Mouse (Mus musculus): ENCODE results near the gene Rassf5. TPM values are rescaled to one million over a fixed set of nuclear protein-coding genes. Genes with fewer than 3 reads are reported as not detected.

Gene Rassf5
- polyA plus RNA-seq, 1 experiment from 2014 or later, result 8.0 TPM

DNA sequence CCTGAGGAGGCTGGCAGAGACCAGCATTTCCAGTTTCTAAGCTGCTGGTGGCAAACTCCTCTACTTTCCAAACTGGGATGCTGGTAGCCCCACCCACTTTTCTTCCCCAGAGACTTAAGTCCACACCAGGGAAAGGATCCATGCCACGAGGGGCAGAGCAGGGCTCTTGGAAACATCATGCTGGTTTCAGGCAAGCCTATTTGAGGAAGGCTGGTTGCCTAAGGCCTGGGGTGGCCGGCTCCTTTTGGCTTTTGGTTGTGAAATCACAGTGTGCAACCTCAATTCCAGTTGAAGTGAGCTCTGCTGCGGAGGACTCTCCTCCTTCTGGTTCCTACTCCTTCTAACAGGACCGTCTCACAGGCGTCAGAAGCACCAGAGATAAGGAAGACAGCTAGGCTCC is 41.7 kb upstream of the Rassf5 start:
- H3K27me3 ChIP-seq (ENCODE audit: insufficient read depth, low read length), result no peaks in the 10 kb centered on the region
- no peak overlapping the region for H3K4me2 ChIP-seq (ENCODE audit: low read depth, low read length)
- H3K9me3 ChIP-seq (ENCODE audit: low read length), result no peaks in the 10 kb centered on the region
- no peak overlapping the region for H3K4me3 ChIP-seq (ENCODE audit: low read depth, low read length)
- WGBS (ENCODE audit: insufficient replicate concordance), result 41% methylated on average over 5 of the region's 5 CpGs
- H3K4me1 ChIP-seq (ENCODE audit: insufficient read depth), result peaks cover 18% of the 10 kb centered on the region
- H3K36me3 ChIP-seq (replicated peaks; ENCODE audit: insufficient read depth, low read length), result 0 out of 2 replicates have a peak, but pooled peaks cover 3% of the 10 kb centered on the region
- peak; percentile 46; the same call in 1 of the 2 replicates for ATAC-seq
- no peak overlapping the region for H3K9ac ChIP-seq (replicated peaks)
- TF ChIP-seq CTCF (IDR thresholded peaks at IDR 0.05; ENCODE audit: low read depth) (no peak), EP300 (IDR thresholded peaks at IDR 0.05; ENCODE audit: low read depth) (no peak)
- DNase-seq, result peak; percentile 46
- 0 out of 2 replicates have a peak overlapping the region, but pooled peaks have one; percentile 5 for H3K27ac ChIP-seq (ENCODE audit: low read depth)

DNA sequence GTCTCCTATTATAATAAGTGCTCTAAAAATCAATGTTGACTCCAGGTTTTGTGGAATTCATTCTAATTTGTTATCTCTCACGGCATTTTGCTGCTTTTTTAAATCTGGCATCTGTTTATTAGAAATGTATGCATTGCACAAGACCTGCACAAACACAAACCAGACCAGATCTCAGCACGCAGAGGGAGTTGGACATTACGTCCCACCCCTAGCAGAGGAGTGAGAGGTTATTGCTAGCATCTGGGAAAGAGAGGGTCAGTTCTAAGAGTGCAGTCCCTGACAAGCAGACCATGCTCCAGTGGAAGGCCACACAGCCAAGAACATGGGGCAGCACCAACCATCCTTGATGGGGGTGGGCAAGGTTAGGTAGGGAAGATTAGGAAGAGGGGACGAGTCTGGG is 39.6 kb upstream of the Rassf5 start:
- 66% methylated on average over 4 of the region's 4 CpGs for WGBS (ENCODE audit: insufficient replicate concordance)
- no peak for DNase-seq

DNA sequence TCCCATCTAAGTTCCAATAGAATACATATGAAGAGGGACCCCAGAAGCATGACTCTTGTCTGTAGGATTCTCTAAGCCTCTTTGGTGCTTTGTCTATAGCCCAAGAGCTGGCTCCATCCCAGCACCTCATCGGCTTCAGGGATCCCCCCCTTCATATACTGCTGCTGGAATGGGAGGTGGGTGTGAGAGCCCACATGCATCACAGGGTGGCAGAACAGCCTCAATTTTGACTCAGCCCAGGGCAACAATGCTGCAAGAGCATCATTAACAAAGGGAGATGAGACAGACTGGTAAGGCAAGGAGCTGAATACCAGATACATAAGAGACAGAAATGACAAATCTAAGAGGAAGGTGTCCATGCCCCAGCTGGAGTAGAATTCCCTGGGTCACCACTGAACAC is 39.1 kb upstream of the Rassf5 start:
- no peaks in the 10 kb centered on the region for H3K27me3 ChIP-seq (ENCODE audit: insufficient read depth, low read length)
- no peak overlapping the region for H3K4me3 ChIP-seq (ENCODE audit: low read depth, low read length)
- no peaks in the 10 kb centered on the region for H3K36me3 ChIP-seq (replicated peaks; ENCODE audit: insufficient read depth, low read length)
- peaks cover 33% of the 10 kb centered on the region for H3K4me1 ChIP-seq (ENCODE audit: insufficient read depth)
- DNase-seq (no peak), ATAC-seq (no peak)
- no peak for TF ChIP-seq CTCF (IDR thresholded peaks at IDR 0.05; ENCODE audit: low read depth)
- TF ChIP-seq EP300 (IDR thresholded peaks at IDR 0.05; ENCODE audit: low read depth), result no peak
- no peak overlapping the region for H3K27ac ChIP-seq (ENCODE audit: low read depth)
- no peak overlapping the region for H3K9ac ChIP-seq (replicated peaks)
- H3K9me3 ChIP-seq (ENCODE audit: low read length), result no peaks in the 10 kb centered on the region
- no peak overlapping the region for H3K4me2 ChIP-seq (ENCODE audit: low read depth, low read length)
- WGBS (ENCODE audit: insufficient replicate concordance), result 74% methylated on average over 1 of the region's 1 CpGs

More for the DNA sequence above, 39.6 kb upstream of the Rassf5 start:
- ATAC-seq, result no peak
- Histone ChIP-seq H3K36me3 (replicated peaks; ENCODE audit: insufficient read depth, low read length) (no peaks in the 10 kb centered on the region), H3K27ac (ENCODE audit: low read depth) (no peak overlapping the region), H3K9me3 (ENCODE audit: low read length) (no peaks in the 10 kb centered on the region), H3K4me2 (ENCODE audit: low read depth, low read length) (no peak overlapping the region), H3K9ac (replicated peaks) (no peak overlapping the region), H3K4me3 (ENCODE audit: low read depth, low read length) (no peak overlapping the region), H3K4me1 (ENCODE audit: insufficient read depth) (peaks cover 28% of the 10 kb centered on the region), H3K27me3 (ENCODE audit: insufficient read depth, low read length) (no peaks in the 10 kb centered on the region)
- TF ChIP-seq CTCF (IDR thresholded peaks at IDR 0.05; ENCODE audit: low read depth), result no peak
- TF ChIP-seq EP300 (IDR thresholded peaks at IDR 0.05; ENCODE audit: low read depth), result no peak

DNA sequence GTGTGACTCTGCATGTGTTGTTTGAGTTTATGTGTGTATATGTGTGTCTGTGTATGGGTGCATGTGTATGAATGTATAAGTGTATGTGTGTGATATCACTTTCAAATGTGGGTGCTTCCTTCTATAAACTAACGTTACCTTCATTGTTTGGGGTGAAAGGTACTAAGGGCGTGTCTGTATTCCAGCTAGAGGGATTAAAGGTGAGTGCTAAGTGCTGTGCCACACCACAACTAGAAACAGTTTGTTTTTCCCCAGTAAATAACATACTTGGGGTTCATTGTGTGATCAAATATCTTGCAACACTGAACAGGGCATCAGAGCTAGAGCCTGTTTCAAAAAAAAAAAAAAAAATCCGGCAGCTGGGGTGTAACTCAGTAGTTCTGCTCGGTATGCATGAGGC is 36.7 kb upstream of the Rassf5 start:
- no peaks in the 10 kb centered on the region for H3K9me3 ChIP-seq (ENCODE audit: low read length)
- peaks cover 33% of the 10 kb centered on the region for H3K4me1 ChIP-seq (ENCODE audit: insufficient read depth)
- no peaks in the 10 kb centered on the region for H3K36me3 ChIP-seq (replicated peaks; ENCODE audit: insufficient read depth, low read length)
- no peak overlapping the region for H3K4me3 ChIP-seq (ENCODE audit: low read depth, low read length)
- 51% methylated on average over 4 of the region's 4 CpGs for WGBS (ENCODE audit: insufficient replicate concordance)
- no peak overlapping the region; the same call in 1 of the 2 replicates for H3K9ac ChIP-seq (replicated peaks)
- no peaks in the 10 kb centered on the region for H3K27me3 ChIP-seq (ENCODE audit: insufficient read depth, low read length)
- no peak for TF ChIP-seq EP300 (IDR thresholded peaks at IDR 0.05; ENCODE audit: low read depth)
- no peak for TF ChIP-seq CTCF (IDR thresholded peaks at IDR 0.05; ENCODE audit: low read depth)
- DNase-seq (no peak), ATAC-seq (peak; percentile 62)
- H3K4me2 ChIP-seq (ENCODE audit: low read depth, low read length), result no peak overlapping the region
- peak overlapping the region; percentile 22; the same call in 1 of the 2 replicates for H3K27ac ChIP-seq (ENCODE audit: low read depth)

DNA sequence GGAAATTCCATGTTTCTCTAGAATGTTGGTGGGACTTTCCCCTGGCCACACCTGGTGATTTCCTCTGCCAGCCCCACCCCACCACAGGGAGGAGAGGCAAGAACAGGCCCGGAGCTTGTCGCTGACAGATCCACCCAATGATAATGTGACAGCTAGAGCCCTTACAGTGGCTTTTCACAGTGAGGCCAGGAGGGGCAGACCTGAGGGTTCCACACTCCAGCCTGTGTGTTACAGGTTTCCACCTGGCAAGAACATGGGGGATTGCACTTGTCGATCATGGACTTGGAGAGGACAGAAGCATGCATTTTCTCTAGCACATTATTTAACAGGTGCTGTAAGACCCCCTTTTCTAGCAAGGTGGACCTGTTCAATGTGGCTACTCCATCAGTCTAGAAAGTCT is 35.2 kb upstream of the Rassf5 start:
- 46% methylated on average over 3 of the region's 3 CpGs for WGBS (ENCODE audit: insufficient replicate concordance)
- DNase-seq (no peak), ATAC-seq (0 out of 2 replicates have a peak, but pooled peaks have one; percentile 8)
- H3K27me3 ChIP-seq (ENCODE audit: insufficient read depth, low read length), result no peaks in the 10 kb centered on the region
- H3K9me3 ChIP-seq (ENCODE audit: low read length), result no peaks in the 10 kb centered on the region
- TF ChIP-seq EP300 (IDR thresholded peaks at IDR 0.05; ENCODE audit: low read depth), result no peak
- TF ChIP-seq CTCF (IDR thresholded peaks at IDR 0.05; ENCODE audit: low read depth), result peak; percentile 16; the same call in 1 of the 2 replicates
- H3K4me3 ChIP-seq (ENCODE audit: low read depth, low read length), result no peak overlapping the region
- peaks cover 35% of the 10 kb centered on the region for H3K4me1 ChIP-seq (ENCODE audit: insufficient read depth)
- no peaks in the 10 kb centered on the region for H3K36me3 ChIP-seq (replicated peaks; ENCODE audit: insufficient read depth, low read length)
- no peak overlapping the region for H3K27ac ChIP-seq (ENCODE audit: low read depth)
- H3K4me2 ChIP-seq (ENCODE audit: low read depth, low read length), result no peak overlapping the region
- no peak overlapping the region for H3K9ac ChIP-seq (replicated peaks)

DNA sequence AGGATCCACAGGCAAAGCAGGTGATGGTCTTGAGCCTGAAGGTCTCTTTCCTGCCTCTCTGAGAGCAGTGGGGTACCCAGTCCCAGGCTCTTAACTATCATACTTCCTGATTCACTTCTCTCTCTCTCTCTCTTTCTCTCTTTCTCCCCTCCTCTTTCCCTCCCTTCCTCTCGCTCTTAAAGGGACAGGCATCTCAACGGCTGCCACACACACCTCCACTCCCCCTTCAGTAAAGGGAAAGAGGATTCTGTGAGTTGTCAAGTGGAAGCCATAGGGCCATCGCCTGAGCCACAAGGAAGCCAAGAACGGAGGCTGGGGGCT is 34.4 kb upstream of the Rassf5 start, which contains the start of gene Ikbke:
Ikbke (minus strand) TSS at position 151 of the 321 bp plus-strand sequence.
- DNase-seq, result no peak

More for the DNA sequence above, 34.4 kb upstream of the Rassf5 start, which contains the start of gene Ikbke:
- Histone ChIP-seq H3K9me3 (ENCODE audit: low read length) (no peaks in the 10 kb centered on the region), H3K36me3 (replicated peaks; ENCODE audit: insufficient read depth, low read length) (no peaks in the 10 kb centered on the region), H3K27me3 (ENCODE audit: insufficient read depth, low read length) (no peaks in the 10 kb centered on the region), H3K4me1 (ENCODE audit: insufficient read depth) (peaks cover 38% of the 10 kb centered on the region), H3K27ac (ENCODE audit: low read depth) (0 out of 2 replicates have a peak within 1 kb of the TSS, but pooled peaks have one; percentile 44), H3K9ac (replicated peaks) (peak within 1 kb of the TSS; percentile 34), H3K4me3 (ENCODE audit: low read depth, low read length) (peak within 1 kb of the TSS; percentile 37), H3K4me2 (ENCODE audit: low read depth, low read length) (peak within 1 kb of the TSS; percentile 62)
- 38% methylated on average over 4 of the region's 4 CpGs for WGBS (ENCODE audit: insufficient replicate concordance)
- TF ChIP-seq EP300 (IDR thresholded peaks at IDR 0.05; ENCODE audit: low read depth), result no peak
- TF ChIP-seq CTCF (IDR thresholded peaks at IDR 0.05; ENCODE audit: low read depth), result no peak
- ATAC-seq, result no peak
